Mouse (Mus musculus): ENCODE measurements around the gene Fam114a1. TPM values are rescaled to one million over a fixed set of nuclear protein-coding genes. Genes with fewer than 3 reads are reported as not detected.

The Fam114a1 gene
- polyA plus RNA-seq, 1 experiment from 2014 or later = 20.8 TPM

MicroRNAs within 50 kb of the gene (microRNA counts, 519-probe panel; counts per million panel counts)
- 2,457 counts per million, percentile 22 among the panel's probes with 10 or more counts for microRNA mmu-miR-574-3p
- not detected for microRNA mmu-miR-574-5p

Small RNA genes within 50 kb of the gene (microRNA-seq; reads per million reads assigned to microRNA genes)
- gene Mir574 = 60.7 reads per million, percentile 42 among the genes with 10 or more reads in this experiment

Other genes with a start within 250 kb of the Fam114a1 start
- gene Klf3, start 166.7 kb upstream of the Fam114a1 start, polyA plus RNA-seq (2014; fragmentation: Nextera tagmentation; extraction: Ambion mirVana) = 38.6 and 43.6 TPM in 2 replicates
- gene Tlr1, start 36.5 kb upstream of the Fam114a1 start, polyA plus RNA-seq (2014; fragmentation: Nextera tagmentation; extraction: Ambion mirVana) = 0.23 and 0.36 TPM in 2 replicates
- gene Tlr6, start 10.0 kb upstream of the Fam114a1 start, polyA plus RNA-seq (2014; fragmentation: Nextera tagmentation; extraction: Ambion mirVana) = 0.09 and 0.18 TPM in 2 replicates
- gene Tmem156, start 122.1 kb downstream of the Fam114a1 start, polyA plus RNA-seq (2014; fragmentation: Nextera tagmentation; extraction: Ambion mirVana) = 0.16 and 0.20 TPM in 2 replicates
- 15.5 and 16.1 TPM in 2 replicates for gene Klhl5, start 137.5 kb downstream of the Fam114a1 start, polyA plus RNA-seq (2014; fragmentation: Nextera tagmentation; extraction: Ambion mirVana)
- gene Wdr19, start 229.6 kb downstream of the Fam114a1 start, polyA plus RNA-seq (2014; fragmentation: Nextera tagmentation; extraction: Ambion mirVana) = 12.5 and 15.8 TPM in 2 replicates

Measured in limb, embryonic 11.5 days (tissue).